In the genomic region with DNA sequence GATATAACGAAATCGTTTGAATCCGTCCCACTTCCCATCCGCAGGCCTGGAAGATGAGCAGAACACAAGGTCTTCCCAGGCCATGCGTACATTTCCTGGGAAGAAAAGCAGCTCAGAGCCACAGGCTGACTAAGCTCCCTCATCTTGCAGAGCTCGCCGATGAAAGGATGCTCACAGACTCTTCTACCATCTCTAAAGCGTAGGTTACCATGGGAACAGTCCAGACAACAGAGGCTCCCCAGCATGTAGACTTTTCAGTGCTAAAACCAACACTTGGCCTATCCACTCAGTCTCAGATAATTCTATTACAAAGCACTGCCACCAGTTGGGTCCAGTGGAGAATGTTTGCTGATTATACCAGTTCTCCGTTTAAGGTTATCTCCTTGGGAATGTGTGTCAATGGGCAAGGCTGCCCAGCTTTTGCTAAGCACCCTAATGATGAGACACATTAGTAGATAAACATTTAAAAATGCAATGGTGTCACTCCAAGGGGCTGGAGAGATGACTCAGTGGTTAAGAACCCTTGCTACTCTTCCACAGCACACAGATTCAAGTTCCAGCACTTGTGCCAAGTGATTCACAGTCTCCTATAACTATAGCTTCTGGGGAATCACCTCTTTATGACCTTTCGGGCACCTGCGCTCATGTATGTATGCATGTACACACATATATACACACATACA, we compare ENCODE assay signal across 11 mouse cellular contexts.
DNase-seq lines count a peak whose midpoint lies in the region; ATAC-seq lines count a peak whose summit lies in the region.
"Had no signal": no experiment of that assay in that cellular context is flagged by ENCODE, and none has a peak within 500 bp of the region (broad histone marks: within the 10 kb centered on the region; RNA-seq: fewer than 3 reads in every experiment).

No protein-coding gene starts in this region.

- peak; percentile 39 for ATAC-seq in hindbrain, embryonic 12.5 days (ENCODE audit: low FRiP score)

- no peaks in the 10 kb centered on the region for H3K27me3 ChIP-seq in hindbrain, embryonic 12.5 days
- H3K27me3 ChIP-seq: liver, embryonic 13.5 days had no signal

- H3K4me2 ChIP-seq in hindbrain, embryonic 12.5 days (replicated peaks): no peak overlapping the region
- H3K4me2 ChIP-seq: liver, embryonic 13.5 days had no signal

- no peak overlapping the region for H3K9ac ChIP-seq in hindbrain, embryonic 12.5 days
- H3K9ac ChIP-seq: liver, embryonic 13.5 days had no signal

- DNase-seq in left cerebral cortex, adult 11 months (ENCODE audit: low spot score): peak; percentile 25
- DNase-seq in left cerebral cortex, postnatal 4 days: no peak
- peak; percentile 11 for DNase-seq in mesoderm, embryonic 11.5 days (ENCODE audit: low read depth, low spot score)
- DNase-seq in telencephalon, adult 2 months (ENCODE audit: low read depth, low spot score): peak; percentile 68
- no peak for DNase-seq in cerebellum, postnatal 14 days
- DNase-seq in adrenal gland, adult 18-20 months (ENCODE audit: low spot score in 2 of 2): no peak
- DNase-seq in spleen, postnatal 14 days (ENCODE audit: low spot score in 2 of 2): no peak
- DNase-seq: heart, adult 18-20 months; liver, embryonic 13.5 days had no signal

- no peaks in the 10 kb centered on the region for H3K36me3 ChIP-seq in hindbrain, embryonic 12.5 days
- H3K36me3 ChIP-seq: liver, embryonic 13.5 days had no signal

- peaks cover 14% of the 10 kb centered on the region for H3K4me1 ChIP-seq in hindbrain, embryonic 12.5 days
- H3K4me1 ChIP-seq: liver, embryonic 13.5 days had no signal

- intact Hi-C loops in left cerebral cortex, postnatal 4 days (cut with DNase I): no loop called here

- WGBS in hindbrain, embryonic 12.5 days: 69% methylated on average over 11 of the region's 11 CpGs

- H3K9me3 ChIP-seq in hindbrain, embryonic 12.5 days (replicated peaks): no peaks in the 10 kb centered on the region

- H3K27ac ChIP-seq in hindbrain, embryonic 12.5 days: no peak overlapping the region
- H3K27ac ChIP-seq: liver, embryonic 13.5 days; stomach, postnatal 0 days had no signal

- H3K4me3 ChIP-seq in hindbrain, embryonic 12.5 days: no peak overlapping the region
- H3K4me3 ChIP-seq: liver, embryonic 13.5 days had no signal

Comparison
In these comparisons a context has a peak if more than half of its experiments do, and no peak if none do; other contexts are left out.
1. DNase-seq: peak in left cerebral cortex, adult 11 months (single experiment), mesoderm, embryonic 11.5 days (single experiment) and telencephalon, adult 2 months (single experiment); none in left cerebral cortex, postnatal 4 days (single experiment), cerebellum, postnatal 14 days (0 of 2), adrenal gland, adult 18-20 months (0 of 2) and spleen, postnatal 14 days (0 of 2).